Mouse (Mus musculus) megakaryocyte, embryonic 14.5 days (primary cell): Measurements from ENCODE around the gene Ankrd6.

Experiments
- FLI1 ChIP-seq: IDR thresholded peaks from 2 replicates; pipeline ENCODE4 v1.6.1; 2012; ENCODE audit warnings: low read length, inconsistent platforms, mixed read lengths
- GATA1 ChIP-seq: IDR thresholded peaks from 3 replicates; pipeline ENCODE4 v1.6.1; 2012; ENCODE audit warnings: mixed read lengths, low read length, inconsistent platforms, borderline replicate concordance

DNA sequence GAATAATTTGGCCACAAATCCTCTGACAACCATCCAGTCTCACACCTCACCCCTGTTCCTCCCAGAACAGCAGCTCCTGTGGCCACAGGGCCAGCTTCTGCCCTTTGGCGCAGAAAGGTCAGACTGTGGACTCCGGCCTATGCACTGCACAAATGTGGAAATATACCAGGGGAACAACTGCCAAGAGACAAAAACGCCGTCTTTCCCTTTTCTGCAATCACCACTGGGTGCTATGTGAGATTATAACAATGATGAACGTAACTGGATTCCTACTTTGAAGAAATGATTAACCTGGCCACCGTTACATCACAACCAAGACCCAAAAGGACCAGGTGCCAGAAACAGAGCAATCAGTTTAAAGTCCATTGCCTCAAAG lies 85.8 kb downstream of the Ankrd6 start:
- TF ChIP-seq GATA1 (no peak), FLI1 (no peak)
